In the genomic region with DNA sequence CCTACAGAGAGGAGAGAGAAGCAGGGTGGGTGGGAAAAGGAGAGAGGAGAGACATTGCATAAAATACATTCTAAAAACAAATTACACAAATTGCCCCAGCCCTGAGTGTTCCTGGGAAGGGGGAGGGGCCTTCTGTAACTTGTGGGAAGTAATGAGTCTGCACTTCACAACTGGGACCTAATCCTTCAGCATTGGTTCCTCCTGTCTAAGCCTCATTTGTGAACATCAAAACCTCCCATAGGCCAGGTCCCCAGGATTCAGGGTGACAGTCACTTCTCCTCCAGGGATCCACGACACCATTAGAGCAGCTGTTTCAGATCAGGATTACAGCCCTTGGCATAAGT, we compare ENCODE assay signal across 14 mouse cellular contexts.
DNase-seq lines count a peak whose midpoint lies in the region; ATAC-seq and TF ChIP-seq lines count a peak whose summit lies in the region.
"Had no signal": no experiment of that assay in that cellular context is flagged by ENCODE, and none has a peak within 500 bp of the region (broad histone marks: within the 10 kb centered on the region; RNA-seq: fewer than 3 reads in every experiment).

No protein-coding gene starts in this region.

- DNase-seq in forebrain, postnatal 0 days, result no peak
- DNase-seq in cerebellum, adult 11 months, result no peak
- no peak for DNase-seq in adrenal gland, postnatal 4 days (ENCODE audit: low spot score in 2 of 2)
- DNase-seq in thymus, adult 18-20 months, result no peak
- DNase-seq: heart, postnatal 36 days; kidney, adult 8-10 months; right cerebral cortex, adult 18-20 months had no signal

- 0 out of 2 replicates have a peak, but pooled peaks cover 6% of the 10 kb centered on the region for H3K4me1 ChIP-seq in embryonic facial prominence, embryonic 12.5 days
- no peaks in the 10 kb centered on the region for H3K4me1 ChIP-seq in forebrain, postnatal 0 days (ENCODE audit: insufficient read depth)
- H3K4me1 ChIP-seq in limb, embryonic 12.5 days (replicated peaks), result peaks cover 9% of the 10 kb centered on the region
- H3K4me1 ChIP-seq in neural tube, embryonic 13.5 days (replicated peaks), result peaks cover 11% of the 10 kb centered on the region

- H3K4me3 ChIP-seq in embryonic facial prominence, embryonic 12.5 days, result no peak overlapping the region
- no peak overlapping the region for H3K4me3 ChIP-seq in forebrain, postnatal 0 days (ENCODE audit: low read depth, low read length)
- no peak overlapping the region for H3K4me3 ChIP-seq in limb, embryonic 12.5 days (replicated peaks)
- no peak overlapping the region for H3K4me3 ChIP-seq in neural tube, embryonic 13.5 days
- H3K4me3 ChIP-seq: myocyte had no signal

- TF ChIP-seq CTCF in forebrain, postnatal 0 days (IDR thresholded peaks at IDR 0.05; ENCODE audit: low read depth), result no peak

- 19% methylated on average over 1 of the region's 1 CpGs for WGBS in embryonic facial prominence, embryonic 12.5 days
- WGBS in forebrain, postnatal 0 days, result 18% methylated on average over 1 of the region's 1 CpGs
- 19% methylated on average over 1 of the region's 1 CpGs for WGBS in limb, embryonic 12.5 days
- 21% methylated on average over 1 of the region's 1 CpGs for whole genome bisulfite sequencing in neural tube, embryonic 13.5 days

- no peaks in the 10 kb centered on the region for H3K36me3 ChIP-seq in embryonic facial prominence, embryonic 12.5 days
- no peaks in the 10 kb centered on the region for H3K36me3 ChIP-seq in forebrain, postnatal 0 days (ENCODE audit: insufficient read depth)
- no peaks in the 10 kb centered on the region for H3K36me3 ChIP-seq in limb, embryonic 12.5 days
- H3K36me3 ChIP-seq in neural tube, embryonic 13.5 days, result no peaks in the 10 kb centered on the region

- no peak overlapping the region for H3K27ac ChIP-seq in embryonic facial prominence, embryonic 12.5 days
- H3K27ac ChIP-seq in forebrain, postnatal 0 days (ENCODE audit: low read depth, low read length), result no peak overlapping the region
- no peak overlapping the region for H3K27ac ChIP-seq in limb, embryonic 12.5 days
- H3K27ac ChIP-seq in neural tube, embryonic 13.5 days (replicated peaks), result no peak overlapping the region

- H3K4me2 ChIP-seq in embryonic facial prominence, embryonic 12.5 days (replicated peaks), result peak overlapping the region; percentile 24
- peak overlapping the region; percentile 9; the same call in 1 of the 2 replicates for H3K4me2 ChIP-seq in forebrain, postnatal 0 days (ENCODE audit: low read depth)
- H3K4me2 ChIP-seq in limb, embryonic 12.5 days, result peak overlapping the region; percentile 47
- peak overlapping the region; percentile 46 for H3K4me2 ChIP-seq in neural tube, embryonic 13.5 days
- H3K4me2 ChIP-seq: liver, embryonic 11.5 days had no signal

- no peak overlapping the region for H3K9ac ChIP-seq in embryonic facial prominence, embryonic 12.5 days
- no peak overlapping the region for H3K9ac ChIP-seq in forebrain, postnatal 0 days
- no peak overlapping the region for H3K9ac ChIP-seq in limb, embryonic 12.5 days (replicated peaks)
- H3K9ac ChIP-seq in neural tube, embryonic 13.5 days, result peak overlapping the region; percentile 19; the same call in 1 of the 2 replicates

- no peaks in the 10 kb centered on the region for H3K27me3 ChIP-seq in embryonic facial prominence, embryonic 12.5 days
- H3K27me3 ChIP-seq in forebrain, postnatal 0 days (ENCODE audit: insufficient read depth, low read length), result peaks cover 9% of the 10 kb centered on the region
- H3K27me3 ChIP-seq in limb, embryonic 12.5 days, result 0 out of 2 replicates have a peak, but pooled peaks cover 3% of the 10 kb centered on the region
- H3K27me3 ChIP-seq in neural tube, embryonic 13.5 days, result peaks cover 2% of the 10 kb centered on the region; the same call in 1 of the 2 replicates
- H3K27me3 ChIP-seq: CH12.LX had no signal

- no peaks in the 10 kb centered on the region for H3K9me3 ChIP-seq in embryonic facial prominence, embryonic 12.5 days
- H3K9me3 ChIP-seq in forebrain, postnatal 0 days (ENCODE audit: low read length), result no peaks in the 10 kb centered on the region
- H3K9me3 ChIP-seq in limb, embryonic 12.5 days, result no peaks in the 10 kb centered on the region
- no peaks in the 10 kb centered on the region for H3K9me3 ChIP-seq in neural tube, embryonic 13.5 days

- peak; percentile 60; the same call in 1 of the 2 replicates for ATAC-seq in embryonic facial prominence, embryonic 12.5 days (ENCODE audit: insufficient number of reproducible peaks, insufficient read depth, low FRiP score, low TSS enrichment)
- ATAC-seq in forebrain, postnatal 0 days, result peak; percentile 14; the same call in 1 of the 2 replicates
- no peak; the same call in 1 of the 2 replicates for ATAC-seq in limb, embryonic 12.5 days (ENCODE audit: insufficient number of reproducible peaks, insufficient read depth, low FRiP score, low TSS enrichment, low read depth)
- ATAC-seq in neural tube, embryonic 13.5 days (ENCODE audit: low read depth), result no peak
- ATAC-seq: Patski had no signal

Comparison
In these comparisons a context has a peak if more than half of its experiments do, and no peak if none do; other contexts are left out.
1. ATAC-seq: peak in embryonic facial prominence, embryonic 12.5 days (single experiment) and forebrain, postnatal 0 days (single experiment); none in limb, embryonic 12.5 days (single experiment) and neural tube, embryonic 13.5 days (single experiment).
2. Peak in every context shown above with its lines, with median percentiles within 50 percentile points of each other: H3K4me2 ChIP-seq.